Mouse (Mus musculus) layer of hippocampus, adult 18-20 months (tissue): ENCODE measurements around the gene Nek6. TPM values are rescaled to one million over a fixed set of nuclear protein-coding genes. Genes with fewer than 3 reads are reported as not detected.

ENCODE experiments used
- DNase-seq, 2 experiments: peaks; one replicate each; pipeline ENCODE4 v3.0.0; 2022; ENCODE audit warnings: low spot score in 2 of 2
- microRNA-seq, 2 experiments: library from miRNA; unstranded; fragments of <30 nt; microRNA quantifications; one replicate each; pipeline ENCODE4 v1.2.0; 2021
- total RNA-seq, 2 experiments: library from RNA; stranded (reverse); gene quantifications; 2 replicates each; pipeline ENCODE4 v1.2.3; 2021

Nek6 gene
- total RNA-seq, 2 experiments from 2014 or later = 42.5 to 46.0 TPM

DNA sequence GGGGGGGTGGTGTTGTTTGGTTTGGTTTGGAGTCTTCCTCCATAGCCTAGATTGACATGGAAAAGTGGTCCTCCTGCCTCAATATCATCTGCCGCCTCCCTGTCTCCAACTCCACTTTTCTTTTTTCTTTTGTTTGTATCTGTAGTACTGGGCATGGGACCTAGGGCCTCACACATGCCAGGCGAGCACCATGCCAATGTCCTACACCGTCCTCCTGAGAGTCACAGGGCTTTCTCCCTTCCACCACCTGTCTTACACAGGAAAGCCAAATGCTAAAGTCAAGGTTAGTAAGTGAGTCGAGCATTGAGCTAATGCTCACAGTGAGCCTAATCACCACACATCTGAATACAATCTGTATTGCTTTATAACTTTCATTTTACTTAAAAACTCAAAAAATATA lies 108.3 kb downstream of the Nek6 start:
- DNase-seq = no peak

DNA sequence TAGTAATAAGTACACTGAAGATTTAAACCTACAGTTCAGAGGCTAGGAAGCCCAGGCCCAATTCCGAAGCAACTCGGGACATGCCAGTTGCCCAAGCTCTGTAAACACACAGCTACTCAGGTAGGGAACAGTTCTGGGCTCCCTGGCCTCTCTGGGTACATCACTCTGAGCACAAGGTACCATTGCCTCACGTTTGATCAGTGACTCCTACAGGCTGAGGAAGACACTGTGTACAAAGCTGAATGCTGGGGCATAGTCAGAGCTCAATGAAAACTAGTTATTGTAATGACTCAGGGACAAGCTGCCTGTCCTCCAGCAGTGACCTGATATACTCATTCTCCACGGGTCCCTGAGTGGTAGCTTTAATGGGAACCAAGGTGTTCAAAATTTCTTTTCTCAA lies 109.6 kb downstream of the Nek6 start:
- DNase-seq = no peak

DNA sequence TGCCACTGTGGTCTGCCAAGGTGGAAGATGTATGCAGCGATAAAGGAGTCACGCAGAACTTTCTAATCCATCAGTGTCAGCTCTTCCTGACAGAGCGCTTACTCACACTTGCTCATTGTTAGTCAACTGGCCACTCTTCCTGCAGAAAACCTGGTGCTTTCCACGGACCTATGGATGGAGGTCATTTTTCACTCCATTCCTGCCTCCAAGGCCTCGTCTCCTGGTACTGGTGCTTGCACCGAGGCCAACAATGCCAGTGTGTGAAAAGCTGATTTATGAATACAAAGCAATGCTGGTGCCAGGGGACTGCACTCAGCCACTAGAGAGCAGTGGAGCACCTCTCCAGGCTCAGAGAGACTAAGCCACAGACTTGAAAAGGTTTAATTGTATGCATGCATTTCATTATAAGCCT lies 110.2 kb downstream of the Nek6 start:
- DNase-seq = peak; percentile 51 to 79

DNA sequence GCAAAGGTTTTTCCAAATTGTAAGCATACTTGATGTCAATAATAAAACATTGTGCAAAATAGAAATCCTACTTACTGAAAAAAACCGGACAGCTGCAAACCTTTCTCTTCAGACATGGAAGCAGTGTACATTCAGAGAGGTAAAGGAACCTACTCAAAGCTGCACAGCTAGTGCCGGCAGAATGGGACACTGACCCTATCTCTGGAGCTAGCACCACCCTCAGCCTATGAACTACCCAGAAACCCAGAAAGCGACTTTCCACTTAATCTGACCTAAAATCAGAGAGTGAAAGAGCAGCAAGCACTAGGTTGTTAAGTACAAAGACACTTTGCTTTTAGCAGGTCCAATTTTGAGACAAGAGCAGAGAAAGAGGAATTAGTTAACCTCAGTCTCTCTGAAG lies 112.0 kb downstream of the Nek6 start:
- no peak for DNase-seq

DNA sequence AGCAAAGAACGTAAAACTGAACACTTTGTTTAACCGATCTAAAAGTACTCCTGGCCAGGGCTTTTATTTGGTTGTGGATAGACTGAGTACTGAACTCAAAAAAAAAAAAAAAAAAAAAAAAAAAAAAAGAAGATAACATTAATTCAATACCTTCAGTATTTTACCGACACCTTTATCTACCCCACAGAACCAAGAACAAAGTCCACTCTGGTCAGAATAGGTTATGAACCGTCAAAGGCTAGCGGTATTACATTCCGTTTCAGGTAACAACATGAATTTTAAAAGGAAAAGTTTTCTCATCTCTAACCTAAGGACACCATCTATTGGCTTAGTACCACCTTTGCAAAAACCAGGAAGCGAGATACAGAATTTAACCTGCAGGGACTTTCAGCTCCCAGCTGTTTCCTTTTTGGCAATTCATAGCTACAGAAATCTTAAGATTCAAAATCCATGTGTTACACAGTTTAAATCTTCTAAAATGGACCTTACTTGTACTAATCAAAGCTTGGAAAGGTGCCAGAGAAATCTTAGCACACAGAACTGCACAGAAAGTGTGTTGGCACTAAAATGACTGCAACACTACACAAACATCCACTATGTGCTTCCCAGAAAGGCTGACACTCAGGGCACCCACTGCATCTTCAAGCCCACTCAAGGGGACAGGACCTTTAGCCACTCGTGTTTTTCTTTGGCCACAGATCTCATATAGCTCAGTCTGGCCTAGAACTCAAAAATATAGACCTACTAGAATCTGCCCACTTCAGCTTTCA lies 112.6 kb downstream of the Nek6 start:
- DNase-seq = no peak

DNA sequence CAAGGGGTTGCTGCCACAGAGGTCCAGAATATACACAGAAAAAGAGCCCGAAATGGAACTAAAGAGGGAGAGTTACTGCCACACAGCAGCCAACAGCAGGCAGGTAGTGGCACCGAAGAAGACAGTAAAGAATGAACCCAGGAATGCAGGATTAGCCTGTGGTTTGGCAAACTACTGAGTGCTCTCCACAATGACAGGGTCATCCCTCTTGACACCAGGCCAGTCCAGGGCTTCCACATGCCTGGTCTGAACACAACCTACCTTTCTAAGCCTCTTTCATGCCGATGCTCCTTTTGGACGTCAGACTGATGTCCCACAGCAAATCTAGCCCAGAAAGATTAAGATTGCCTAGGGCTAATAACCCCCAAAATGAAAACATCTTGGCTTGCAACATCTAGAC lies 117.4 kb downstream of the Nek6 start:
- no peak for DNase-seq

DNA sequence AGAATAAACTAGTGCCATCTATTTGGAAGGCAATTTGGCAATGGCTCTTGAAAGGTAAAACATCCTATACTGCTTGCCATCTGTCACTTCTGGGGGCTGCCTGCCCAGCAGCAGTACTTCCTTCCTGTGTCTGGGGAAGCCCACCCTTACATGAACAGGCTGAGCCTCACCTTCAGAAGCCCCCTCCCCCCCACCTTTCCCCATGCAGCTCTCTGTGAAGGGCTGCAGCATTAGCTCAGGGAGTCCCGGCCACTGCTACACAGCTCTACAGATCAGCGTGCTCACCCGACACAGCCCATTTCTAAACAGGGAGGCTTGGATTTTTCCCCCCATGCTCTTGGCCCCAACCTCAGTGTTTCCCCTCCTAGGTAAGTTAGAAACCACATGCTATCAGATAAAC lies 118.0 kb downstream of the Nek6 start:
- DNase-seq = no peak

DNA sequence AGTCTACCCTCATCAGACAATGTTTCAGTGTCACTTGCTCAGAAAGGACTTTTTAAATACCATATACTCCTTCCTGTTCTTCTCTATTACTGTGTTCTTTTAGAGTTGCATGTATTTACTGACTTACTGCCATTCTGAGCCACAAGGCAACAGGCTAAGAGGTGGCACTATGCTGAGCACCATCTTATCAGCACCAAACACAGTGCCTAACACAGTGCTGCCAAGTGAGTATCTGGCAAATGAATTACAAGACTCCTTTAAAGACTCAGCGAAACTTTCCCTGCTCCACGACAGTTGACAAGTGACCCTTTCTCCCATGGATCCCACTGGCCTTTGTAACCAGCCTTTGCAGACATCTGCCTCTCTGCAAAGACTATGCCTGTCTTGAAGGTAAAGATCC lies 119.1 kb downstream of the Nek6 start:
- no peak for DNase-seq

DNA sequence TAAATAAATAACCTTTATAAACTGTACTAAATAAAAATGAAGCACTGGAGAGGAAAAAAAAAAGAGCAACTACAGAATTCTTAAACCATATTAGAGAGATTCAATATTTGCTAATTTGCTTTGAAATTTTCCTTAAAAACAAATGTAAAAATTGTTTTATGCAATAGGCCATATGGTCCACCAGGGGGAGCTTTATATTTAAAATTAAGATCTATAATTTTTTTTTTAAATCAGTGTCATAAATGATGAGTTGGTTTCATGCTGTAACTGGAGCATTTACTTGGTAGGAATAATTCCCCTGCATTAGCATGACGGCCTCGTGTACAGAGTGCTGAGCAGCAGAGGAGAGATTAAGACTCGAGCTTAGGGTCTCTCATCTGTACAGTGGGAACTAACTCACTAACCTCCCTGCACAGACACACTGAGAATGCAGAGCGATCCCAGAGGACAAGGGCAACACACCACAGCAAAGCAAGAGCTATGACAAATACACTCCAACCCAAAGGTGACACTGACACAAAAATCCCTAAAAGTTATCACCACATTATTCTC lies 126.3 kb downstream of the Nek6 start:
- no peak for DNase-seq

DNA sequence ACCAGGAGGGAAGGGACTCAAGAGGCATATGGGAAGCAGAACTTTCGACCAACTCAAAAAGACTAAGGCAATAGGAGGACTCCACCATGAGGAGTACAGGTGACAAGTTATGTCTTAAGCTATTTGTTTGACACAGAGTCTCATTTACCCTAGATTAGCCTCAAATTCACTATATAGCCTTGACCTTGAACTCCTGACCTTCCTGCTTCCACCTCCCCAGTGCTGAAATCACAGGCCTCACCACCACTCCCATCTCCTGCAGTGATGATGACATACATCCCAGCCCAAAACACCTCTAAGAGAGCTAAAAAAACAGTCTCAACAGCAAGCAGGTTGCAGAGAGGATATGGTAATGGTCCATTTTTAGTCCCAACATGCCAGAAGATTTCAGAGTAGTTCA lies 130.3 kb downstream of the Nek6 start:
- no peak for DNase-seq

DNA sequence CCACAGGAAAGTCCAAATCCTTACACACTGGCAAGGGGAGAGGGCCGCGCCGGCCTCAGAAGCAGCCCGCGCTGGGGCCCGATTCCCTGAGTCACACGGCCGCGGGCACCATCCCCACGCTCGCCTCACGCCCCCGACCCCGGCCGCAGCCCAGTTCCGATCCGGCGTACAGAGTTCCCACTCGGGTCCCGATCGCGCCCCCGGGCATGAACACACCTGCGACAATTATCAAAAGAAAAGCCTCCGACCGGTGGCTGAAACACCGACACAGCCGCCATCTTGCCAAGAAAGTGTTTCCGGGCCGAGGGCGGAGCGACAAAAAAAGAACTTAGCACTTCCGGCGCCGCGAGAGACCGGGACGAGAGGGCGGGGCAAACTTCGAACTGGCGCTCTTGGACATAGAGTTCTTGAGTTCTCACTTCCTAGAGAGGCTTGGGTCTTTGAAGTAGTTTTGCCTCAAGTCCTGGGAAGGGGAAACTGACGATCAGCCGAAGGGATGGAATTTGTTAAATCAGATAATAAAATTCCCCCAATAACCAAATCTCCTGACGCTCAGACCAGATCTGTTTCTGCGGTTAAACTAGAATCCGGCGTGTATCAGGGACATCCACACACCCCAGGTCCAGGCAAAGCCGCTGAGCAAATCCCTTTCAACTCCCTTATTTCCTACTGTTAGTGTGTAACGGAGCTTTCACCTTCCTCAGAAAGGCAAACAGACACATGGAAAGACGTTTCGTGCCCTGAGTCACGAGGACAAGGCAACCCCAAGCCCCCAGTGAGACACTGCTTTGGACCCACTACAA lies 132.4 kb downstream of the Nek6 start, which contains the start of gene Psmb7:
Psmb7 (minus strand) TSS at position 463 of the 803 bp plus-strand sequence.
- peak; percentile 79 to 90 for DNase-seq

Small RNA genes within 50 kb of the gene (microRNA-seq; reads per million reads assigned to microRNA genes)
- gene Gm27634 = 0 reads per million in 2 experiments

Other genes with a start within 250 kb of the Nek6 start
- gene Dennd1a, start 224.3 kb upstream of the Nek6 start, total RNA-seq = 10 to 100 TPM; 77.6 to 82.6 TPM
- gene Lhx2, start 172.4 kb upstream of the Nek6 start, total RNA-seq = 100 to 1,000 TPM in 1 of 2 experiments, 10 to 100 TPM in 1; 94.8 to 106 TPM
- 100 to 1,000 TPM; 193 to 196 TPM for gene Psmb7, start 132.4 kb downstream of the Nek6 start, total RNA-seq
- not detected for gene Nr5a1, start 202.9 kb downstream of the Nek6 start, total RNA-seq